Mouse (Mus musculus) midbrain, embryonic 15.5 days (tissue): ENCODE measurements around the gene Eya2. TPM values are rescaled to one million over a fixed set of nuclear protein-coding genes. Genes with fewer than 3 reads are reported as not detected.

Experiments
- ATAC-seq: fragments of 200-750 bp; cut with Nextera tagmentation; replicated peaks from 2 replicates; pipeline ENCODE4 v1.8.0; 2017; ENCODE audit warnings: moderate TSS enrichment
- H3K27ac ChIP-seq: fragments of 300-500 bp; sonication (generic); 2 replicates; pipeline ENCODE4 v1.5.1; 2015; ENCODE audit warnings: mild to moderate bottlenecking, inconsistent platforms
- H3K27me3 ChIP-seq: fragments of 300-500 bp; sonication (generic); replicated peaks from 2 replicates; pipeline ENCODE4 v1.6.1; 2015; ENCODE audit warnings: inconsistent platforms
- H3K36me3 ChIP-seq: fragments of 300-500 bp; sonication (generic); replicated peaks from 2 replicates; pipeline ENCODE4 v1.6.1; 2015; ENCODE audit warnings: inconsistent platforms
- H3K4me1 ChIP-seq: fragments of 300-500 bp; sonication (generic); 2 replicates; pipeline ENCODE4 v1.6.1; 2015; ENCODE audit warnings: inconsistent platforms
- H3K4me2 ChIP-seq: fragments of 300-500 bp; sonication (generic); 2 replicates; pipeline ENCODE4 v1.6.1; 2015; ENCODE audit warnings: inconsistent platforms, mild to moderate bottlenecking, moderate library complexity
- H3K4me3 ChIP-seq: fragments of 300-500 bp; sonication (generic); 2 replicates; pipeline ENCODE4 v1.5.1; 2015; ENCODE audit warnings: mild to moderate bottlenecking, inconsistent platforms
- H3K9ac ChIP-seq: fragments of 300-500 bp; sonication (generic); 2 replicates; pipeline ENCODE4 v1.6.1; 2015; ENCODE audit warnings: mild to moderate bottlenecking, inconsistent platforms
- H3K9me3 ChIP-seq: fragments of 300-500 bp; sonication (generic); 2 replicates; pipeline ENCODE4 v1.6.1; 2016; ENCODE audit warnings: inconsistent platforms
- WGBS: fragments of 180-500 bp; shearing (Covaris S2); methylation state at CpG from one replicate; pipeline ENCODE4 v1.1.7; 2015; ENCODE audit warnings: mixed read lengths; 5-methylcytosine and 5-hydroxymethylcytosine counted together
- polyA plus RNA-seq: library from polyadenylated mRNA; unstranded; fragments of >200 nt; fragmentation: Nextera tagmentation; extraction: Ambion mirVana; gene quantifications from 2 replicates; pipeline ENCODE4 v1.2.1, GENCODE M21; 2015

Gene Eya2
- polyA plus RNA-seq, 1 experiment from 2014 or later, result 4.6 TPM

- H3K4me3 ChIP-seq, result no peak overlapping the region
- H3K27me3 ChIP-seq, result no peaks in the 10 kb centered on the region
- peaks cover 6% of the 10 kb centered on the region for H3K4me1 ChIP-seq
- peaks cover 4% of the 10 kb centered on the region; the same call in 1 of the 2 replicates for H3K36me3 ChIP-seq
- ATAC-seq, result no peak; the same call in 1 of the 2 replicates
- 89% methylated on average over 3 of the region's 3 CpGs for WGBS
- no peak overlapping the region; the same call in 1 of the 2 replicates for H3K27ac ChIP-seq
- no peaks in the 10 kb centered on the region for H3K9me3 ChIP-seq
- no peak overlapping the region for H3K4me2 ChIP-seq
- no peak overlapping the region for H3K9ac ChIP-seq
These were observed 225.2 kb downstream of the Eya2 start for GRCm38 (mm10) chr2:165820073-165820472.

GRCm38 (mm10) chr2:165820504-165821095 lies 225.8 kb downstream of the Eya2 start:
- Histone ChIP-seq H3K9me3 (no peaks in the 10 kb centered on the region), H3K36me3 (peaks cover 4% of the 10 kb centered on the region; the same call in 1 of the 2 replicates), H3K27me3 (no peaks in the 10 kb centered on the region), H3K4me2 (no peak overlapping the region), H3K4me3 (no peak overlapping the region), H3K27ac (no peak overlapping the region), H3K9ac (no peak overlapping the region), H3K4me1 (peaks cover 11% of the 10 kb centered on the region)
- no peak for ATAC-seq
- WGBS, result 73% methylated on average over 15 of the region's 15 CpGs

Other genes with a start within 250 kb of the Eya2 start
- gene Zfp663, start 226.3 kb upstream of the Eya2 start, polyA plus RNA-seq, result 8.5 and 10.9 TPM in 2 replicates
- gene Zfp334, start 206.8 kb upstream of the Eya2 start, polyA plus RNA-seq, result 10.1 and 10.3 TPM in 2 replicates
- gene Ocstamp, start 194.6 kb upstream of the Eya2 start, polyA plus RNA-seq, result not detected in 2 replicates
- gene Slc13a3, start 121.8 kb upstream of the Eya2 start, polyA plus RNA-seq, result 10.1 and 11.5 TPM in 2 replicates
- 50.9 and 51.1 TPM in 2 replicates for gene Trp53rka, start 101.7 kb upstream of the Eya2 start, polyA plus RNA-seq
- gene Slc2a10, start 91.2 kb upstream of the Eya2 start, polyA plus RNA-seq, result 1.6 and 2.6 TPM in 2 replicates